Mouse (Mus musculus) midbrain, embryonic 12.5 days (tissue): ENCODE measurements at regions not wholly inside any gene's neighbourhood (a gene's known extent, or its start where the extent isn't known, plus 50 kb on each side); places are given as distances from the start of the nearest gene placed in this dataset.

ENCODE experiments used
- ATAC-seq: fragments of 200-750 bp; cut with Nextera tagmentation; 2 replicates; pipeline ENCODE4 v1.8.0; 2017; ENCODE audit warnings: low read depth, moderate TSS enrichment, moderate library complexity; ENCODE audit not compliant: low FRiP score
- H3K27ac ChIP-seq: fragments of 300-500 bp; sonication (generic); replicated peaks from 2 replicates; pipeline ENCODE4 v1.5.1; 2016; ENCODE audit warnings: mild to moderate bottlenecking
- H3K27me3 ChIP-seq: fragments of 300-500 bp; sonication (generic); 2 replicates; pipeline ENCODE4 v1.6.1; 2016; ENCODE audit warnings: mild to moderate bottlenecking
- H3K36me3 ChIP-seq: fragments of 300-500 bp; sonication (generic); 2 replicates; pipeline ENCODE4 v1.6.1; 2016
- H3K4me1 ChIP-seq: fragments of 300-500 bp; sonication (generic); 2 replicates; pipeline ENCODE4 v1.6.1; 2016
- H3K4me2 ChIP-seq: fragments of 300-500 bp; sonication (generic); replicated peaks from 2 replicates; pipeline ENCODE4 v1.6.1; 2016; ENCODE audit warnings: mild to moderate bottlenecking, moderate library complexity
- H3K4me3 ChIP-seq: fragments of 300-500 bp; sonication (generic); 2 replicates; pipeline ENCODE4 v1.5.1; 2016; ENCODE audit warnings: mild to moderate bottlenecking
- H3K9ac ChIP-seq: fragments of 300-500 bp; sonication (generic); replicated peaks from 2 replicates; pipeline ENCODE4 v1.6.1; 2016; ENCODE audit warnings: mild to moderate bottlenecking, moderate library complexity
- H3K9me3 ChIP-seq: fragments of 300-500 bp; sonication (generic); 2 replicates; pipeline ENCODE4 v1.6.1; 2016; ENCODE audit warnings: mild to moderate bottlenecking
- whole genome bisulfite sequencing: fragments of 180-500 bp; shearing (Covaris S2); methylation state at CpG from one replicate; pipeline ENCODE4 v1.1.7; 2016; 5-methylcytosine and 5-hydroxymethylcytosine counted together

- Histone ChIP-seq H3K27ac (no peak overlapping the region), H3K4me1 (no peaks in the 10 kb centered on the region), H3K9ac (no peak overlapping the region), H3K36me3 (no peaks in the 10 kb centered on the region), H3K9me3 (0 out of 2 replicates have a peak, but pooled peaks cover 5% of the 10 kb centered on the region), H3K4me3 (no peak overlapping the region), H3K27me3 (no peaks in the 10 kb centered on the region), H3K4me2 (no peak overlapping the region)
- ATAC-seq: no peak
- 82% methylated on average over 2 of the region's 2 CpGs for WGBS
These were observed 601.1 kb downstream of the Etnk1 start for GRCm38 (mm10) chr6:143768115-143768514.
